In the genomic region with DNA sequence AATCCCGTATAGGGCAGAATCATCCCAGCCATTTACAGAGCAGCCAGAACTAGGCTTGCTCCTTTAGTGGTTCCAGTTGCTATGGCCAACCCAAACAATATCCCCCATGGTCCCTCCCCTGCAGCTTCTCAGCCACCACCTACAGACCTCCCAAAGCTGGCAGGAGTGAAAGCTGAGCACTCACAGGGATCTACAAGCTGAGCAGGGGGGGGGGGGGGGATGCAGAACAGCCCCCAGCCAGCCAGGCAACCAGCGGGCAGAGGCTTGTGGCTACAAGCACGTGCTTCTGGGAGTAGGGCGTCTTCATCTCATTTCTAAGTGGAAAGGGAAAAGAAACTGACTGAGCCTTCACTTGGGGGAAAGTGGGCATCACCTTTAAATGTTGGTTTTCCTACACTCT, we compare ENCODE assay signal across 13 mouse cellular contexts. TPM values are rescaled to one million over a fixed set of nuclear protein-coding genes. Genes with fewer than 3 reads are reported as not detected.
DNase-seq lines count a peak whose midpoint lies in the region; ATAC-seq and TF ChIP-seq lines count a peak whose summit lies in the region.
"Had no signal": no experiment of that assay in that cellular context is flagged by ENCODE, and none has a peak within 500 bp of the region (broad histone marks: within the 10 kb centered on the region; RNA-seq: fewer than 3 reads in every experiment).

No protein-coding gene starts in this region.

- H3K4me3 ChIP-seq in embryonic facial prominence, embryonic 13.5 days: no peak overlapping the region
- no peak overlapping the region for H3K4me3 ChIP-seq in embryonic facial prominence, embryonic 10.5 days
- H3K4me3 ChIP-seq in liver, embryonic 11.5 days (ENCODE audit: low read depth, low read length): no peak overlapping the region
- peak overlapping the region; percentile 65; the same call in 1 of the 2 replicates for H3K4me3 ChIP-seq in G1E (ENCODE audit: low read depth, low read length)
- H3K4me3 ChIP-seq in liver, embryonic 12.5 days: no peak overlapping the region
- no peak overlapping the region for H3K4me3 ChIP-seq in intestine, embryonic 16.5 days (ENCODE audit: low read length)
- H3K4me3 ChIP-seq: heart, adult 2 months; kidney, embryonic 15.5 days had no signal

- no peak for TF ChIP-seq CTCF in G1E (IDR thresholded peaks at IDR 0.05; ENCODE audit: low read depth, low read length)

- H3K4me1 ChIP-seq in embryonic facial prominence, embryonic 13.5 days: peaks cover 27% of the 10 kb centered on the region
- H3K4me1 ChIP-seq in embryonic facial prominence, embryonic 10.5 days: peaks cover 29% of the 10 kb centered on the region
- H3K4me1 ChIP-seq in liver, embryonic 11.5 days (replicated peaks; ENCODE audit: control insufficient read depth, insufficient read depth, low read length): peaks cover 30% of the 10 kb centered on the region
- peaks cover 73% of the 10 kb centered on the region for H3K4me1 ChIP-seq in G1E (ENCODE audit: insufficient read depth, low read depth, low read length)
- H3K4me1 ChIP-seq in liver, embryonic 12.5 days: peaks cover 61% of the 10 kb centered on the region
- peaks cover 13% of the 10 kb centered on the region; the same call in 1 of the 2 replicates for H3K4me1 ChIP-seq in intestine, embryonic 16.5 days (ENCODE audit: control insufficient read depth, insufficient read depth, low read length)

- DNase-seq in embryonic facial prominence, embryonic 10.5 days (ENCODE audit: low spot score): no peak
- no peak for DNase-seq in liver, embryonic 11.5 days (ENCODE audit: low spot score)
- DNase-seq in liver (no peak), G1E (ENCODE audit: low spot score) (no peak)
- no peak for DNase-seq in urinary bladder, postnatal 25 days (ENCODE audit: low spot score)
- DNase-seq: adrenal gland, postnatal 10 days; heart, adult 2 months; heart, postnatal 36 days; lung, postnatal 10 days had no signal

- no peak overlapping the region for H3K27ac ChIP-seq in embryonic facial prominence, embryonic 13.5 days
- no peak overlapping the region; the same call in 1 of the 2 replicates for H3K27ac ChIP-seq in embryonic facial prominence, embryonic 10.5 days (replicated peaks)
- peak overlapping the region; percentile 92 for H3K27ac ChIP-seq in liver, embryonic 11.5 days (ENCODE audit: low read depth, low read length)
- H3K27ac ChIP-seq in liver, embryonic 12.5 days: peak overlapping the region; percentile 86
- H3K27ac ChIP-seq in intestine, embryonic 16.5 days (ENCODE audit: low read length): no peak overlapping the region
- H3K27ac ChIP-seq: heart, adult 2 months; kidney, embryonic 15.5 days had no signal

- no peak overlapping the region for H3K9ac ChIP-seq in embryonic facial prominence, embryonic 13.5 days
- peak overlapping the region; percentile 42; the same call in 1 of the 2 replicates for H3K9ac ChIP-seq in liver, embryonic 11.5 days (ENCODE audit: low read depth, low read length)
- peak overlapping the region; percentile 31; the same call in 1 of the 2 replicates for H3K9ac ChIP-seq in liver, embryonic 12.5 days
- no peak overlapping the region for H3K9ac ChIP-seq in intestine, embryonic 16.5 days (ENCODE audit: low read depth, low read length)
- H3K9ac ChIP-seq: kidney, embryonic 15.5 days had no signal

- ATAC-seq in embryonic facial prominence, embryonic 13.5 days (ENCODE audit: insufficient number of reproducible peaks, insufficient read depth, low FRiP score, low TSS enrichment, low read depth): peak; percentile 56; the same call in 1 of the 2 replicates
- ATAC-seq in liver, embryonic 11.5 days (replicated peaks; ENCODE audit: low FRiP score): 0 out of 2 replicates have a peak, but pooled peaks have one; percentile 11
- no peak for ATAC-seq in G1E (ENCODE audit: extremely low read depth, insufficient number of reproducible peaks, low FRiP score, poor library complexity, severe bottlenecking)
- no peak for ATAC-seq in liver, embryonic 12.5 days
- no peak for ATAC-seq in intestine, embryonic 16.5 days

- no peaks in the 10 kb centered on the region for H3K27me3 ChIP-seq in embryonic facial prominence, embryonic 13.5 days
- no peaks in the 10 kb centered on the region for H3K27me3 ChIP-seq in embryonic facial prominence, embryonic 10.5 days (replicated peaks; ENCODE audit: low read depth, poor library complexity, severe bottlenecking)
- no peaks in the 10 kb centered on the region for H3K27me3 ChIP-seq in liver, embryonic 11.5 days (replicated peaks; ENCODE audit: control insufficient read depth, insufficient read depth, low read length)
- H3K27me3 ChIP-seq in G1E (ENCODE audit: insufficient read depth, low read length): no peaks in the 10 kb centered on the region
- H3K27me3 ChIP-seq in liver, embryonic 12.5 days (replicated peaks): no peaks in the 10 kb centered on the region
- H3K27me3 ChIP-seq in intestine, embryonic 16.5 days (replicated peaks; ENCODE audit: control insufficient read depth, insufficient read depth, low read length): no peaks in the 10 kb centered on the region
- H3K27me3 ChIP-seq: kidney, embryonic 15.5 days had no signal

- whole genome bisulfite sequencing in embryonic facial prominence, embryonic 13.5 days: 28% methylated on average over 4 of the region's 4 CpGs
- 53% methylated on average over 4 of the region's 4 CpGs for WGBS in embryonic facial prominence, embryonic 10.5 days
- 45% methylated on average over 4 of the region's 4 CpGs for whole genome bisulfite sequencing in liver, embryonic 11.5 days
- 31% methylated on average over 4 of the region's 4 CpGs for WGBS in liver, embryonic 12.5 days (ENCODE audit: insufficient replicate concordance)
- WGBS in intestine, embryonic 16.5 days: 58% methylated on average over 4 of the region's 4 CpGs

- H3K4me2 ChIP-seq in embryonic facial prominence, embryonic 13.5 days: peak overlapping the region; percentile 7; the same call in 1 of the 2 replicates
- H3K4me2 ChIP-seq in liver, embryonic 11.5 days: peak overlapping the region; percentile 53
- peak overlapping the region; percentile 57 for H3K4me2 ChIP-seq in liver, embryonic 12.5 days
- no peak overlapping the region for H3K4me2 ChIP-seq in intestine, embryonic 16.5 days (ENCODE audit: low read depth, low read length)
- H3K4me2 ChIP-seq: kidney, embryonic 15.5 days had no signal

- no peaks in the 10 kb centered on the region for H3K36me3 ChIP-seq in embryonic facial prominence, embryonic 13.5 days
- H3K36me3 ChIP-seq in embryonic facial prominence, embryonic 10.5 days (replicated peaks): no peaks in the 10 kb centered on the region
- no peaks in the 10 kb centered on the region for H3K36me3 ChIP-seq in liver, embryonic 11.5 days (ENCODE audit: control insufficient read depth, insufficient read depth, low read length)
- peaks cover 42% of the 10 kb centered on the region for H3K36me3 ChIP-seq in G1E (replicated peaks)
- no peaks in the 10 kb centered on the region for H3K36me3 ChIP-seq in liver, embryonic 12.5 days
- H3K36me3 ChIP-seq in intestine, embryonic 16.5 days (ENCODE audit: control insufficient read depth, insufficient read depth, low read length): no peaks in the 10 kb centered on the region
- H3K36me3 ChIP-seq: kidney, embryonic 15.5 days had no signal

- H3K9me3 ChIP-seq in embryonic facial prominence, embryonic 13.5 days: no peaks in the 10 kb centered on the region
- no peaks in the 10 kb centered on the region for H3K9me3 ChIP-seq in embryonic facial prominence, embryonic 10.5 days
- H3K9me3 ChIP-seq in liver, embryonic 11.5 days (ENCODE audit: control insufficient read depth, low read length): no peaks in the 10 kb centered on the region
- H3K9me3 ChIP-seq in G1E (replicated peaks): no peaks in the 10 kb centered on the region
- no peaks in the 10 kb centered on the region for H3K9me3 ChIP-seq in liver, embryonic 12.5 days (replicated peaks)
- H3K9me3 ChIP-seq in intestine, embryonic 16.5 days (ENCODE audit: control insufficient read depth, low read length): no peaks in the 10 kb centered on the region
- H3K9me3 ChIP-seq: kidney, embryonic 15.5 days had no signal

RNA-seq across cellular contexts. Expression of gene Atxn1, which starts 59.9 kb away (rescaled TPM):
- polyA plus RNA-seq in embryonic facial prominence, embryonic 13.5 days (2015; fragmentation: Nextera tagmentation; extraction: Ambion mirVana): 5.5 and 7.7 TPM in 2 replicates
- polyA plus RNA-seq in embryonic facial prominence, embryonic 10.5 days (2016; fragmentation: Nextera tagmentation; extraction: Ambion mirVana): 1.1 and 1.2 TPM in 2 replicates
- 1.6 and 2.3 TPM in 2 replicates for polyA plus RNA-seq in liver, embryonic 11.5 days (2014; fragmentation: Nextera tagmentation; extraction: Ambion mirVana)
- 45.0 and 61.0 TPM in 2 replicates for total RNA-seq in G1E (2014; fragmentation: Nextera tagmentation)
- total RNA-seq in G1E (2017): 25.0 and 27.9 TPM in 2 replicates
- 7.8 and 9.4 TPM in 2 replicates for polyA plus RNA-seq in G1E (2012)
- polyA plus RNA-seq in liver, embryonic 12.5 days (2016; fragmentation: Nextera tagmentation; extraction: Ambion mirVana): 1.6 and 1.7 TPM in 2 replicates
- polyA plus RNA-seq in intestine, embryonic 16.5 days (2015; fragmentation: Nextera tagmentation; extraction: Ambion mirVana): 5.0 and 5.3 TPM in 2 replicates

Comparison
In these comparisons a context has a peak if more than half of its experiments do, and no peak if none do; other contexts are left out.
1. ATAC-seq: peak in embryonic facial prominence, embryonic 13.5 days (single experiment) and liver, embryonic 11.5 days (single experiment); none in G1E (single experiment), liver, embryonic 12.5 days (single experiment) and intestine, embryonic 16.5 days (single experiment).
2. H3K27ac ChIP-seq: peak in liver, embryonic 11.5 days (single experiment) and liver, embryonic 12.5 days (single experiment); none in embryonic facial prominence, embryonic 13.5 days (single experiment), embryonic facial prominence, embryonic 10.5 days (single experiment) and intestine, embryonic 16.5 days (single experiment).
3. H3K9ac ChIP-seq: peak in liver, embryonic 11.5 days (single experiment) and liver, embryonic 12.5 days (single experiment); none in embryonic facial prominence, embryonic 13.5 days (single experiment) and intestine, embryonic 16.5 days (single experiment).